Mouse (Mus musculus) neutrophil, adult 5-6 weeks (primary cell): ENCODE results near the gene Gmfg. TPM values are rescaled to one million over a fixed set of nuclear protein-coding genes. Genes with fewer than 3 reads are reported as not detected.

ENCODE experiments used
- ATAC-seq: fragments of 151-379, 151-347 bp; 2 replicates; pipeline ENCODE4 v1.8.0; 2017; ENCODE audit warnings: mild to moderate bottlenecking, moderate TSS enrichment; ENCODE audit not compliant: insufficient number of reproducible peaks, poor library complexity, low FRiP score, severe bottlenecking; ENCODE audit errors: extremely low read depth
- total RNA-seq: library from RNA; stranded (forward); fragments of 200-1000 nt; gene quantifications from 2 replicates; pipeline ENCODE4 v1.2.3, GENCODE M21; 2017

Gmfg gene
- total RNA-seq, 1 experiment from 2014 or later: 1,024 TPM

GRCm38 (mm10) chr7:28435660-28436259 lies 1.5 kb upstream of the Gmfg start:
- no peak for ATAC-seq

GRCm38 (mm10) chr7:28436271-28436904 lies 859 bp upstream of the Gmfg start:
- ATAC-seq: peak; percentile 81

- no peak for ATAC-seq
These were observed 717 bp downstream of the Gmfg start for GRCm38 (mm10) chr7:28437964-28438363.

DNA sequence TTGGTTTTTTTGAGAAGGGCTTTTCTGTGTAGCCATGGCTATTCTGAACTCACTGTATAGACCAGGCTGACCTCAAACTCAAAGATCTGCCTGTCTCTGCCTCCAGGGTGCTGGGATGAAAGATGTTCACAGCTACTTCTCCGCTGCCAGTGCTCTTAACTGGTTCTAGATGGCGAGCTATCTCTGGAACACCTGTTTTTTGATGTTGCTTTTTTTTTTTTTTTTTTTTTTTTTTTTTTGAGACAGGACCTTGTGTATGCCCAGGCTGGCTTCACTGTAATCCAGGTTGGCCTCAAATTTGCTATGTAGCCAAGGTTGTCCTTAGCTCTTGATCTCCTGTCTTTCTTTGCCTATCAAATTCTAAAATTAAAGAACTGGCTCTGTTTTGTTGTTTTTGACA lies 1.5 kb downstream of the Gmfg start:
- ATAC-seq: no peak

GRCm38 (mm10) chr7:28440739-28441138 lies 3.5 kb downstream of the Gmfg start:
- peak; percentile 65 for ATAC-seq

- ATAC-seq: no peak
These were observed 4.7 kb downstream of the Gmfg start for GRCm38 (mm10) chr7:28441776-28442485.

- ATAC-seq: no peak
These were observed 5.4 kb downstream of the Gmfg start for GRCm38 (mm10) chr7:28442688-28443087.

DNA sequence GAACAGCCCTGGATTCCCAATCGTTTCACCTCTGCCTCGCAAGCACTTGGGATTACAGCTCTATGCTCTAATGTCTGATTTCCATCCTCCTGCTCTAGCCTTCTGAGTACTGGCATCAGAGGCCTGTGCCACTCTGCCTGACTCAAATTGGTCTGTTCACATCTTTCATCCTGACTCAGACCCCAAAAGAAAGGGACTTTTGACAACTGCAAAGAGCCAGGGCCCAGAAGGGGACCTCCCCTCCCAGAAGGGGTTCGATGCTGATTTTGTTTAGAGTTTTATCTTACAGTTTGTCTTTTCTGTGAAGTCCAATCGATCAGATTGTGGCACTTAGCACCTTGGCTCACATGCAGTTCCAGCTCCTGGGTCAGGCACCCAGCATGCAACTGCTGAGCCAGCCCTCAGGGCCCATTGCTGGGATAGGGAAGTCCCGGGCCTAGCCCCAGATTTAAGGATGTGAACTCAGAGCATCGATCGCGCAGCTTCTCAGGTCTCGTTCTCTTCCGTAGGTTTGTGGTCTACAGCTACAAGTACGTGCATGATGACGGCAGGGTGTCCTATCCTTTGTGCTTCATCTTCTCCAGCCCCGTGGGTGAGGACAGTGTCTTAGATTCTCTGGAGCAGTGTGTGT lies 7.2 kb downstream of the Gmfg start:
- ATAC-seq: no peak

DNA sequence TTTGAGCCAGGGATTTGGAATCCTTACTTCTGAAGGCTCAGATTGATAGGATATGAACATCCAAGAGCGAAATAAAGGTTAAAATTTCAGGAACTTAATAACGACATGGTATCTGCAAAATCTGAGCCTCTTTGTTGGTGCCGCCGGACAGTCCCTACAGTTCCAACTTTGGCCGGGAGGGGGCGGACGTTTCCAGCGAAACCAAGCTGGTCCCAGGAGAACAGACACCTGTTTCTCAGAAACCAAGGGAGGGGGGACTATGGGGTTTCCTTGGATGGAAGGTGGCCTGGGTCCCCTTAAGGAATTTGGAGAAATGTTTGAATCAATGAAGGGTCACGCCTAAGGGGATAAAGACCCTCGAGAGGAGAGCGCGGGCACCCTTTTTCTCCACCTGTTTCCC lies 9.2 kb downstream of the Gmfg start:
- peak; percentile 44 for ATAC-seq

- ATAC-seq: no peak
These were observed 10.0 kb downstream of the Gmfg start for GRCm38 (mm10) chr7:28447101-28447830.

GRCm38 (mm10) chr7:28447865-28448820 lies 10.9 kb downstream of the Gmfg start:
- ATAC-seq: no peak

DNA sequence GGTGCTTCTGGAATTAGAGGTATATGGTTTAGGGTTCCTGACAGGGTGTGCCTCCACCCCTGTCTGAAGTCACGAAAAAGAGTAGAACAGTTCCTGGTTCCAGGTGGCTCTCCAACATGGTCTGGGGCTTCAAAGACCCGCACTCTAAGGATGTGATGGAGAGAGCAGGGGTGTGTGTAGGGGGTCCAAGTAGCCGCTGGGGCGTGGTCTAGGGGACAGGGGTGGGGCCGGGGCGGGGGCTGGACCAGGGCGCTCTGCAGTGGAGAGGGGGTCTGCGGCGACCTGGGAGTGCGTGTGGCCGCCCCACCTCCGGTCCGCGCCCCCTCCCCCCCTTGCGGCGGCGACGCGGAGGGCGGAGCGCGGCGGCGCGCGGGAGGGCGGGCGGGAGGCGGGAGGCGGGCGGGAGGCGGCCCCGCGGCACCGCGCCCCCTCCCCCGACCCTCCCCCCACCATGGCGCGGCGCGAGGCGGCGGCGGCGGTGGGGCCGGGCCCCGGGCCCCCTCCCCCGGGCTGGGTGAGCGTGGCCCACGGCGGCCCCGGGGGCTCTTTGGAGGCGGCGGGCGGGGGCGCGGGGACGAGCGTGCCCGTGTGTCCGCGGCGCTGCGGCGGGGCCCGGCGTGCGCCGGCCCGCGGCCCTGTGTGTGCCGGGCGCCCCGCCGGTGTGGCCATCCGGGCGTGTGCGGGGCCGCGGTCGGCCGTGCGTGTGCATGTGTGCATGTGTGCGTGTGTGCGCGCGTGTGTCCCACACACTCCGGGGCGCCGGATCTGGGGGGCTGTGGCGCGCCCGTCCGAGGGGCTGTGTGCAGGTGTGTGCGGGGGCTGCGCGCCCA lies 14.5 kb downstream of the Gmfg start, which contains the start of gene Lrfn1:
Gene Lrfn1 (plus strand): TSS at position 450 of the 830 bp plus-strand sequence.
- no peak for ATAC-seq

- no peak for ATAC-seq
These were observed 15.2 kb downstream of the Gmfg start for GRCm38 (mm10) chr7:28452361-28453005.

DNA sequence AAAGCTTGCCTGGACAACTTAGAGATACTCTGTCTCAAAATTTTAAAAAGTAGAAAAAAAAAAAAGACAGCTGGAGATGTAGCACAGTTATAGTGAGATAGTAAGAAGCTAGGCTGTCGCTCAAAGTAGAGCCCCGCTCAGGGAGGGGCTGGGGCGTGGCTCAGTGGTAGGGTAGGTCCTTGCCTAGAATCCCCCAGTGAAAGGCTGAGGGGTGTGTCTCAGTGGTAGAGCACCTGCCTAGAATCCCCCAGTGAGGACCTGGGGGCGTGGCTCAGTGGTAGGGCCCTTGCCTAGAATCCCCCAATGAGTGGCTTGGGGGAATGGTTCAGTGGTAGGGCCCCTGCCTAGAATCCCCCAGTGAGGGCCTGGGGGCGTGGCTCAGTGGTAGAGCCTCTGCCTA lies 23.1 kb downstream of the Gmfg start:
- no peak for ATAC-seq

GRCm38 (mm10) chr7:28462769-28463168 lies 25.5 kb downstream of the Gmfg start:
- ATAC-seq: no peak

GRCm38 (mm10) chr7:28464416-28465212 lies 27.4 kb downstream of the Gmfg start:
- no peak for ATAC-seq
